Mouse (Mus musculus) neutrophil, adult 5-6 weeks (primary cell): ENCODE measurements around the gene Cntnap2. TPM values are rescaled to one million over a fixed set of nuclear protein-coding genes. Genes with fewer than 3 reads are reported as not detected.
"Not testable (repeated sequence)": the region's sequence is repeated elsewhere in the genome, so short reads cannot be mapped to it uniquely, and the experiment has no call there.

Source experiments
- ATAC-seq: fragments of 151-379, 151-347 bp; 2 replicates; pipeline ENCODE4 v1.8.0; 2017; ENCODE audit warnings: mild to moderate bottlenecking, moderate TSS enrichment; ENCODE audit not compliant: insufficient number of reproducible peaks, poor library complexity, low FRiP score, severe bottlenecking; ENCODE audit errors: extremely low read depth
- total RNA-seq: library from RNA; stranded (forward); fragments of 200-1000 nt; gene quantifications from 2 replicates; pipeline ENCODE4 v1.2.3, GENCODE M21; 2017

Cntnap2 gene
- total RNA-seq, 1 experiment from 2014 or later: not detected

- ATAC-seq: no peak
These were observed 1967.0 kb downstream of the Cntnap2 start for GRCm38 (mm10) chr6:47026064-47026686.

- ATAC-seq: no peak
These were observed 1972.2 kb downstream of the Cntnap2 start for GRCm38 (mm10) chr6:47031362-47031761.

GRCm38 (mm10) chr6:47042602-47043001 is 1983.4 kb downstream of the Cntnap2 start:
- no peak for ATAC-seq

- ATAC-seq: no peak
These were observed 1984.4 kb downstream of the Cntnap2 start for GRCm38 (mm10) chr6:47043586-47043985.

- no peak for ATAC-seq
These were observed 1985.4 kb downstream of the Cntnap2 start for GRCm38 (mm10) chr6:47044385-47045200.

- ATAC-seq: no peak
These were observed 1989.9 kb downstream of the Cntnap2 start for GRCm38 (mm10) chr6:47049051-47049450.

- no peak for ATAC-seq
These were observed 1991.4 kb downstream of the Cntnap2 start for GRCm38 (mm10) chr6:47050319-47051222.

- no peak for ATAC-seq
These were observed 2002.2 kb downstream of the Cntnap2 start for GRCm38 (mm10) chr6:47061341-47061740.

GRCm38 (mm10) chr6:47089998-47090397 is 2030.8 kb downstream of the Cntnap2 start:
- no peak for ATAC-seq

GRCm38 (mm10) chr6:47104951-47105350 is 2045.8 kb downstream of the Cntnap2 start:
- no peak for ATAC-seq

- no peak for ATAC-seq
These were observed 2050.5 kb downstream of the Cntnap2 start for GRCm38 (mm10) chr6:47109582-47110220.

- not testable (repeated sequence) for ATAC-seq
These were observed 2074.9 kb downstream of the Cntnap2 start for GRCm38 (mm10) chr6:47134063-47134462.

- not testable (repeated sequence) for ATAC-seq
These were observed 2093.9 kb downstream of the Cntnap2 start for GRCm38 (mm10) chr6:47153018-47153417.

- not testable (repeated sequence) for ATAC-seq
These were observed 2115.6 kb downstream of the Cntnap2 start for GRCm38 (mm10) chr6:47174580-47175294.

GRCm38 (mm10) chr6:47175356-47176156 is 2116.4 kb downstream of the Cntnap2 start:
- not testable (repeated sequence) for ATAC-seq

GRCm38 (mm10) chr6:47176157-47176555 is 2117.0 kb downstream of the Cntnap2 start:
- ATAC-seq: not testable (repeated sequence)

- ATAC-seq: not testable (repeated sequence)
These were observed 2122.2 kb downstream of the Cntnap2 start for GRCm38 (mm10) chr6:47181372-47181771.
